Mouse (Mus musculus): ENCODE measurements around the gene Zranb1. TPM values are rescaled to one million over a fixed set of nuclear protein-coding genes. Genes with fewer than 3 reads are reported as not detected.
A peak's percentile ranks its signal among the peaks of the same experiment; 100 is the strongest.

The Zranb1 gene
- total RNA-seq, 2 experiments from 2014 or later: 34.8 to 36.2 TPM

- DNase-seq: no peak
- intact Hi-C loops (cut with DNase I): no loop called here
These were observed 63.8 kb downstream of the Zranb1 start for GRCm38 (mm10) chr7:132994628-132995191.

GRCm38 (mm10) chr7:132996391-132996790 lies 65.4 kb downstream of the Zranb1 start:
- DNase-seq: peak; percentile 43 to 44
- intact Hi-C loops (cut with DNase I): no loop called here

- DNase-seq: no peak
- intact Hi-C loops (cut with DNase I): no loop called here
These were observed 67.7 kb downstream of the Zranb1 start for GRCm38 (mm10) chr7:132998639-132999038.

- intact Hi-C loops (cut with DNase I): no loop called here
- no peak for DNase-seq
These were observed 68.1 kb downstream of the Zranb1 start for GRCm38 (mm10) chr7:132999061-132999460.

DNA sequence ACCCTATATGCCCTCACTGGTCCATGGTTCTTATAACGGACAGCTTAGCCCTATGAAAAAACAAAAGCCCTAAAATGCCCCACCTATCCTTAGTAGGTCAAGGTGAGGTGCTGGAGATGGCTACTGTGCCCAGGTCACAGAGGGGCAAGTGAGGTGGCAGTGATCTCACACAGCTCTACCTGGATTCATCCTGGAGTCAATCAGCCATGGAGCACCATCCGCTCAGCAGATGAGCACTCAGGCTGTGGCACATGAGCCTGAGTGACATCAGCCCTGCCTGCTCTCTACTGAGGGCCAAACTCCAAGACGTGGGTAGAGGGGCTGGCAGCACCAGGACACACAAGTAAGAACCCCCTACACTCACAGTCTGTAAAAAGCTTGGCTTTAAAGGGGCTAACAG lies 70.4 kb downstream of the Zranb1 start:
- intact Hi-C loops (cut with DNase I): loop anchor here (5.0 kb wide), 2 partner anchors 69 to 119 kb away; partner anchors contain the start of gene Zranb1
- DNase-seq: no peak

DNA sequence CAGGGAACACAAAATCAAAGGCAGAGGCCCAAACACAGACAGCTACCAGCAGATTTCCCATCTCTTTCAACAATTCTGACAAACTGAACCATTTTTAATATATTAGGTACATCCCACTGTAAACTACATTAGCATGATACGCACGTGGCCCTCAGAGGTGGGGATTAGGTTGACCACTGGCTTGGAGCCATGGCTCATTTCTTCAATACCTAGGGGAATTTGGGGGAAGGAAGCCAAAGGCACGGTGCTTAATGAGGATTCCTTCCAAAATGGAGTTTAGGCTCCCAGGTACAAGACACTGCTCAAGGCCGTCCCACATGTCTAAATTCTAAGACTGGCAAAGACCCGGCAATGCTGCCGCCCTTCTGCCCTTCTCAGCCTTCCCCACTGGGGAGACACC lies 71.3 kb downstream of the Zranb1 start:
- intact Hi-C loops (cut with DNase I): loop anchor here (2.0 to 5.0 kb wide), 3 partner anchors 70 to 345 kb away; partner anchors contain the start of gene Zranb1
- DNase-seq: no peak

DNA sequence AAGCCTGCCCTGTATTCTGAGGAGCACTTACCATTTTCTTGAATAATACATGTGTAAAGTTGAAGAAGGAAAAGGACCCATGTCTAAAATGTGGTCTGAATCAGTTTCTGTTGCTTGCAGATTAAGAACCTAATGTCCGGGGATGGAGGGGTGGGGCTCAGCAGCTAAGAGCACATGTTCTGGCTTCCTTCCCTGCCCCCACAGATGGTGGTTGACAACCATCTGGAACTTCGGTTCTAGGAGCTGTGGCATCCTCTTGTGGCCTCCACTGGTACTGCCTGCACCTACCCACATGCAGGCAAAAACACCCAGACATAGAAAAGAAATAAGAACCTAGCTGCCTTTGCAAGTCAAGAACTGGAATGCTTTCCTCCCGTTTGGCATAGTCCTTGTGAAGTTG lies 72.5 kb downstream of the Zranb1 start:
- intact Hi-C loops (cut with DNase I): loop anchor here (2.0 to 5.0 kb wide), 3 partner anchors 71 to 347 kb away; partner anchors contain the start of gene Zranb1
- DNase-seq: peak; percentile 89 to 92

- no peak for DNase-seq
- intact Hi-C loops (cut with DNase I): no loop called here
These were observed 74.8 kb downstream of the Zranb1 start for GRCm38 (mm10) chr7:133005772-133006171.

GRCm38 (mm10) chr7:133007343-133007742 lies 76.4 kb downstream of the Zranb1 start:
- intact Hi-C loops (cut with DNase I): no loop called here

GRCm38 (mm10) chr7:133008663-133009062 lies 77.7 kb downstream of the Zranb1 start:
- intact Hi-C loops (cut with DNase I): no loop called here
- no peak for DNase-seq

More at GRCm38 (mm10) chr7:133007343-133007742, 76.4 kb downstream of the Zranb1 start:
- peak; percentile 46 to 49 for DNase-seq

DNA sequence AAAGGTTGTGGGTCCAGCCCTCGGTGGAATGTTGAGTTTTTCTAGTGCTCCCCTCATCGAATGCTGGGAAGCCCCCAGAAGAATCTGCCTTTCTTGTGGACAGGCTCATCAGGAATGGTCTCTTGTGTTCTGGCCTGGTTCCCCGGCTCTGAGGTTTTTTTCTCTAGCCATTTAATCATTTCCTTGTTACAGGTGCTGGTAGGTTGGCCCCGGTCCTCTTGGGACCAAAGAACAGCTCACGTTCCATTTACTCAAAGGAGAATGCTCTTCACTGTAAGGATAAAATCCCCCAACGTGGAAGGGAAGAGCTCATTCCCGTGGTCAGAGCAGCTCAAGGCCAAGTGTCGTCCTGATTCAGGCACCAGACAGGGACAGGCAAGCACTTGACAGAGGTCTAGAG lies 78.7 kb downstream of the Zranb1 start:
- intact Hi-C loops (cut with DNase I): no loop called here
- DNase-seq: no peak

DNA sequence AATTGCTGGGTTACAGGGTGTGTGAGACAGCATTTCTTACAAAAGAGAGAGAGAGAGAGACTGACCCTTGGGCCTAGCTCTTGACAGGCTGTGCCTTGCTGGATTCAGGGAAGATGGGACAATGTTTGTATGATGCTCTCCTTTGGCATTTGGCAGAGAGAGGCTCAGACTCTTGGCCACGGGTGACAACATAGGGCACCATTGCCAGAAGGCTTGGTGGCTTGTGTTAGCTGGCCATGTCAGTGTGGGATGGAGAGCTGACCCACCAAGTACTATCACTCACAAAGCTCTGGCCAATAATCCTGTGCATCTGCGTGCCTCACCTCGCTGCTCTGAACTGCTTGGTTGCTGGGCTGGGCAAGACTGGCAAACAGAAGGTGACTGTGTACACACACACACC lies 79.5 kb downstream of the Zranb1 start:
- no peak for DNase-seq
- intact Hi-C loops (cut with DNase I): no loop called here

GRCm38 (mm10) chr7:133011191-133011590 lies 80.2 kb downstream of the Zranb1 start:
- peak; percentile 69 to 73 for DNase-seq
- intact Hi-C loops (cut with DNase I): no loop called here

- no peak for DNase-seq
- intact Hi-C loops (cut with DNase I): no loop called here
These were observed 80.7 kb downstream of the Zranb1 start for GRCm38 (mm10) chr7:133011611-133012010.

DNA sequence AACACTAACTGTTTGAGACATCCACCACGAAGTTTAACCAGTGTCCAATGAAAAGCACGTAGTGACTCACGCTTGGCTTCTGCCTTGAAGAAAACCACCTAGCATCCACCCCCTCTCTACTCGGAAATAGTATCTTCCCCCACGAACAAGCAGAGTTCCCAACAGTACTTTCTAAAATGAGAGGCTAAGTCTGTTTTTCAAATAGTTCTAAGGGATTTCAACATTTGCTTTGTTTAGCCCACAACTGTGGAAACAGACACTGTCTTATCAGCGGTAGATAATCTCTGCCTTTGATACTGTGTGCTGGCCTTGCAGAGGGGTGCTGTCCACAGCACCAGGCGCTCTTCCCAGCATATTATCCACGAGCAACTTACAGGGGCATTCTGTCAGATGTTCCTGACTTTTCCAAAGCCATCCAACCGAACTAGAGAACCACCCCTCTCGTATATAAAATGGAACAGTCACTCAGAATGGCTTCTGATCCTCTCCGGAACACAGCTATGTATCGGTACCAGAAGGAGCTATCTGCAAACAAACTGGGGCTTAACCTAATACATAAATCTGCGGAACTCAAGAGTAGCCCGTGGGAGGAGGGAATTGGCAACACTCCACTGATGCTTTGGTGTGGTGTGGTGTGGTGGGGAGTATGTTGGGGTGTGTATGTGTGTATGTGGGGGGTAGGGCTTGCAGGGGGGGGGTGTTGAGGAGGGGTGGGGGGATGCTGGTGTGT lies 81.9 kb downstream of the Zranb1 start:
- DNase-seq: no peak
- intact Hi-C loops (cut with DNase I): no loop called here

DNA sequence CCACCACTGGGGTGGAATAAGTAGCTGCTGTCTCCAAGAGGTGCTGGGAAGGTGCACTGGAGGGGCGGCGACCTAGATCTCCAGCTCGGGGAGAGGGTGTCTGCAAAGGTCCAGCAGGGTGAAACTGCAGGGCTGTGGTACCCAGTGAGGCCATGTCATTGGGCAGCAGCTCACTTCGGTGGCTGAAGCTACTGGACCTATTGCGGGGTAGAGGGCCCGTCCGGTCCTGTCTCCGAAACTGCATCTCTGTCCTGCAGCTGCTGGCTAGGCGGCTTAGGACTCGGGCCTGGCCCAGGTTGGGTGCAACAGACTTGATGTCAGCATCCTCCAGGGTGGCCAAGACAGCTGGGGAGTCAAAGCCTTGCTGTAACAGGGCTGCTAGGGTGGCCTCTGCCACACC lies 83.0 kb downstream of the Zranb1 start:
- no peak for DNase-seq
- intact Hi-C loops (cut with DNase I): no loop called here

DNA sequence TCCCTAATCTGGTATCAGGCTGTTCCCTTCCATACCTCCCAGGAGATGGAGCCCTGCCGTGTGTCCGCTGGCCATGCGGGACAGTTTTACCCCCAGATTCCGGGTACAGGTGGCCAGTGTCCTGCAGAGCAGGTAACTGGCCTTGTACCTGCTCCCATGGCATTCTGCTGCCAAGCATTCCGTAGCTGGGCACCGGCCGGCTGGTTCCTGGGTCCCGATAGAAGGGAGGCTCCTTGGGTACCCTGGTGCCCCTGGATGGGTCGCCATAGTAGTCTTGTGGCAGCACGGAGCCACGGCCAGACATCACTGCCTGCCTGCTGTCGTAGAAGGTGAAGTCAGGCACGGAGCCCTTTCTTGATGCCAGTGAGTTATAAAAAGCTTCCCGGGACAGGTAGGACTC lies 83.7 kb downstream of the Zranb1 start:
- no peak for DNase-seq
- intact Hi-C loops (cut with DNase I): no loop called here

DNA sequence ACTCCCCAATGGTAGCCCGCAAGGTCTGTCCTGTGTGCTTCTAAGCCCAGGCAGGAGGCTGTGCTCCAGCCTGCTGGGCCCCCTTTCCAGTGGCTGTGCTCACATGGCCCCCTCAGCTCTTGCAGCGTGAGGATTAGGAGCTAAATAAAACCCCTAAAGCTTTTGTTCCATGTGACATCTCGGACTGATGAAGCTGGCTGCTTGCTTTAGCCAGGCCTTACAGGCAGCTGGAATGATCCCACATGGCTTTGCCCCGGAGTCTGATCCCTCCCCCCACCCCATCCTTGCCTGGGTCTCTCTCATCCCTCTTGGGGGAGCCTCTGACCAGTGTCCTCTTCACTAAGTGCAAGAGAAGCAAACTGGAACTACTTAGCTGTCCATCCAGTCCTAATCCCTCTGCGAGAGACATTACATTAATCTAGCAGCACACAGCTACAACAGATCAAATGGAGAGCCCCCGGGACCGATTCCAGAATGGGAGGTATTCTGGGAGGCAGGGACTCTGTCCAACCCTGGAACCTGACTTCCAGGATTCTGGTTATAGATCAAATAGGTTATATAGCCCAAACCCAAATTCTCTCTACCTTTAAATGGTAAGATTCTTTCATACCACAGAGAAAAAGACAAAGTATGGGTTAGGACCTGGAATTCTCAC lies 84.6 kb downstream of the Zranb1 start:
- intact Hi-C loops (cut with DNase I): no loop called here
- DNase-seq: peak; percentile 61 to 63

GRCm38 (mm10) chr7:133018961-133019360 lies 88.0 kb downstream of the Zranb1 start:
- intact Hi-C loops (cut with DNase I): no loop called here
- no peak for DNase-seq

- intact Hi-C loops (cut with DNase I): loop anchor here (10.0 kb wide), 1 partner anchor 295 kb away; no protein-coding TSS in a partner anchor
- DNase-seq: peak in 1 of 2 experiments; percentile 30
These were observed 88.6 kb downstream of the Zranb1 start for GRCm38 (mm10) chr7:133019481-133020020.

DNA sequence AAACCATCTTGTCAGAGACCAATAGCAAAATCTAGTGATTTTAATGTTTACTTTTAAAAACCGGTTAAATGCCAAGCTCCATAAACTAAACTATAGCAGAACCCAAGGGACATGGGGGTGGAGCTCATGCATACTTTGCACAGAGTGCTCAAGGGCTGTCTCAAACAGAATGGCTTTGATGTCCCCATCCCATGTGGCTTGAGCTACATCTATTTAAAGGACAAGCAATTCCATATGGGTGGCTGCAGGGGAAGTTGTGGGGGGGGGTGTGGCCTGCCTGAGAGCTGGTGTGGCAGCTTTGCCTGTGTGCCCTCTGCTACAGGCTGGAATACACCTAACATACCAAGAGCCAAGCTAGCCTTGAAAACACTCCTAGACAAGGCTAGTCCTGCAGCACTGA lies 93.8 kb downstream of the Zranb1 start:
- intact Hi-C loops (cut with DNase I): loop anchor here (10.0 kb wide), 1 partner anchor 290 kb away; no protein-coding TSS in a partner anchor
- no peak for DNase-seq

Measured in heart, postnatal 10 days (tissue).